Mouse (Mus musculus): ENCODE results near the gene Ppargc1a.
A peak's percentile ranks its signal among the peaks of the same experiment; 100 is the strongest.

Gene Ppargc1a

DNA sequence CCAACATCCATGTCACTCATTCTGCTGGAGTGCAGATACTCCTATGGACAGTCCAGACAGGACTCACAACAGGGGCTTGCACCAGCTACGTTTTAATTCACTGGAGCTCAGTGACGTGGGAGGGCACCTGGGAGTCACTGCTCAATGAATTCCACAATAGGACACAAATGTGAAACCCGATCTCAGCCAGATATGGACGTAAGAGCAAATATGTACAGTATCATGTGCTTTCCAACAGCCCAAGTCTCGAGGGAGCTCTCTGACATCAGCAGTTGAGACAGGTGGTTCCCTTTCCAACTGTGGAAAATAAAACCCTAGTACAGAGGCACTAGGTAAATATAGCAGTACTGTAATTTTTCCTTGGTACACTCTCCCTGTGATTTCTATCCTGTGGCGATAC, at the start of gene Ppargc1a:
TSS of gene Ppargc1a (minus strand) at position 68 of the 400 bp plus-strand sequence.
- no peak for DNase-seq (ENCODE audit: low read depth)

DNA sequence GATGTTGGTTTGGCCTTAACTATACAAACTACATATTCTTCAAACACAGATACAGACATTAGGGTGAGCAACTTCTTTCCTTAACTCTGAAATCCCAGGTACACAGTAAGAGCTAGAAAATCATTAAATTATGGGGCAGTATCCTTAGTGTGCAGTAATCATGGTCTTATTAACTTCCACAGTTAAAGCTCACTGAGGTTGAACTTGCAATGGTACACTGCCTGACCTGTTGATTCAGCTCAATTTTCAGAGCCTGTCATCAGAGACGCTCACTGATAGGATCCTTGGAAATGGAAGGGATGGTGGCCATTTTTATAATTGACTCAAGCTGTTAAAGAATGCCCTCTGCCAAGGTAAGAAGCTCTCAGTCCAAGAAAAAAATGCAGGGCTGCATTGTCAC, 49.4 kb upstream of the Ppargc1a start:
- DNase-seq (ENCODE audit: low read depth) = no peak

DNA sequence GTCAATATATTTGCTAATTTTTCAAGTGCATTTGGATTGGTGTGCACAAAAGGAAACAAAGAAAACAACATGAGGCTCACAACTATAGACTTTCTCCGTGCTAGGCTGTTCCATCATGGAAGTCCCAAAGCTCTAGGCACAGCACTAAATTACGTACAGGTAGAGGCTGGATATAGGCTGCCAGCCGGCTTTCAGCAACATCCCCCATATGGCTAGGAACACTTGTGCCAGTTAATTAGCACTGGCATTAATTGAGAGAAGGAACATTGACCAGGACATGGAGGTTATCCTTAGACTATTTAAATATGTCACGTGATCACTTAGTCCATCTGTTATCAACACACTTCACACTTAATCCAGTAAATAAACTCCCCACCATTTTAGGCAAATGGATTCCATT, 44.5 kb upstream of the Ppargc1a start:
- no peak for DNase-seq (ENCODE audit: low read depth)

DNA sequence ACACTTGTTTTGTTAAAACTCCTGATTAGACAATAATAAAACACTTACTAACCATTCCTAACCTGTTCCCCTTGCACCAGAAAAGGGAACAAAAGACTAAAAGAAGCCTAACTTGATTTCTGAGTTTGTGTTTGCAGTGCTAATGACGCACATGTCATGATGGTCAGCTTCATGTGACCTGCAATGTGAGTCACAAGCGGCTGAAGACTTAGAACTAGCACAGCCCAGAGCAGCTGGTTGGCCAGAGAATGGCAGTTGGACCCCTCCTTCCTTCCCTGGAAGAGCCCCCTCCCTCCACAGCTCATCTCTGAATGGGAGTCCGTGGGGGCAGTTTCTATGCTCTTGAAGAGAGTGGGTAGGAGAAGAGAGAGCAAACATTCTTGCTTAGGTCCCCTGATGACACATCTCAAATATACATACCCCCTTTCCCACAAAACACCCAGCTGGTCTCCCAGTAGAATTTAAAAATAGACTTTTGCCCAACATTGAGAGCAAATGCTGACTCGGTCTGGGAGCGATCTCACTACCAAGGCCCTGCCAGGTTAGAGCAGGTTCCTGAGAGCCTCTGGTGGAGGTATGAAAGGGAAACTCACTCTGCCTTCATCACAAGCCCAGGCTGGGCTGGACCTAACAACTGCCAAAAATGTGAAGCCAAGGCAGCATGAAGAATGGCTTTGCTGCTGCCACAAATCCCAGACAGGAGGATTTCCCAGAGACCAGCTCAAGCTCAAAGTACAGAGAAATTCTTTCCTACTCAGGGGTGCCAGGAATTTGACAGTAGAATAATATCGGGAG, 40.4 kb upstream of the Ppargc1a start:
- DNase-seq (ENCODE audit: low read depth) = peak; percentile 67

DNA sequence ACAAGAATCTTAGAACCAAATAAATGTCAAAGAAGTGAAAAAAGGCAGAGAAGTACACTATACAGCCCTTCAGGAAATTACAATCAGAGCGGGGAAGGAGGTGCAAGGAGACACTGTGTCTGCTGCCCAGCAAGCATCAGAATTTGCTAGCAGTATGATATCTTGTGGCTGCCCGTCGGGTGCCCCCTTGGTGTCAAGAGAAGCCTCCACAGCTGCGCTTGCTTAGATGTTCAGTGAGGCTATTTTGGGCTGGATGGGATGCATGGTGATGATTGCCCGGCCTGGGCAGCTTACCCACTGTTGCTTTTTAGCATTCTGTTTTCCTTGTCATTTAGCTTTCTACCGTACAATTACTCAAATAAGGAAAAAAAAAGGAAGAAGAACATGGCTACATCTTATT, 32.0 kb upstream of the Ppargc1a start:
- DNase-seq (ENCODE audit: low read depth) = no peak

DNA sequence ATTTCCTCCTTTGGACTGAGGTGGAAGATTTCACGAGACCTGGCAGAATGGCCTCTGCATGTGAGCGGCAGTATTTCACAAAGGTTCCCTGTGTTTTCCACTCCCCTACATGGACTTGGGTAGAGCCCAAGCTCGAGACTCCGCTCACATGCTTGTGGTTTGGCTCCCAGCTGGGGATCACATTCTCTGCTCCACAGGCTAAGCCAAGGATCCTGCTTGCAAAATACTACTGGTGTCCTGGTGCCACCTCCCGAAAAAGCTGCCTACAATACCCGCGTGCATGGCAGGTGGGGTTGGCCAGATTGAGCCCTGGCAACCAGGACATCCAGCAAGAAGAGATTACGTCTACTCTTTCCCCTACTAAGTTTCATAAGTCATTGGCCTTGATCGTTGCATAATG, 28.1 kb upstream of the Ppargc1a start:
- peak; percentile 98 for DNase-seq (ENCODE audit: low read depth)

DNA sequence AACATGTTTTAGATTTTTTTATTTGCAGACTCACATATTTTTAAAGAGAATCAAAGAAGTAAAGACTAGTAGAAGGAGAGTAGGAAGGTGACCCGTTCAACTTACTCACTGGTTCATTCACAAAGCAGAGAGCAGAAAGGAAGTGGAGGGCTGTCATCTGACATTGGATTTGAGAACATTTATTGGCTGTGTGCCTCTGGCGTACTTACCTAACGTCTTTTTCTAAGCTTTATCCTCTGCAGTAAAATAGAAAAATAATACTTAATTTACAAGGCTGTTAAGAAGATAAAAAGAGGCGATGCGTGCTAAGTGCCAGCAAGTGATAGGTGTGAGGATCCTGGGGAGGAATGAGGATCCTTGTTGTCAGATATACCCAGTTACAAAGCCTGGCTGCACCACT, 24.7 kb upstream of the Ppargc1a start:
- DNase-seq (ENCODE audit: low read depth) = no peak

DNA sequence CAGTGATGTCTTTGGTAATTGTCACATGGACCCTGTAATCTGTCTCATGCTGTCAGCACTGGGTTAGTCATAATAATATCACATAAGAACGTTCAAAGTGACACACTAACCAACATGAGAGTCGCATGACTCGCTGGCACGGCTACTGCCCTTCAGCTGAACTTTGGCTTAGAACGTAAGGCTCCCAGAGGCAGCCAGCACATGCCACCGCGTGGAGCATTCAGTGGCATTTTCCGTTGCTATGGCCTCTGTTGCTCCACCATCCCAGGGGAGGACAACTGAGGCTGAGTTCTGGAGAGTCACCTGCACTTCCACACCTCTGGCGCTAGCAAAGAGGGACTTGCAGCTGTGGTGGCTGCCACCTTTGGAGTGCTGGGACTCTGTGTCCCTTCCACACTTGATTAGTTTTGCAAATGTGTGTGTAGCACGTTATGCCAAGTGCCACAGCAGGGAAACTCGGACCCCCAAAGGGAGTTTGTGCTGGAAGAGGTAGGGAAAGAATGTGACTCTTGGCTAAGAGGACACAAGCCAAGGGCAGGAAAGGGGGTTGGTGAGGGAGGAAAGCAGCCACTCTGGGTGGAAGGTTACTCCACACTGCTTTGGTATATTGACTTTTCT, 24.1 kb upstream of the Ppargc1a start:
- DNase-seq (ENCODE audit: low read depth) = no peak

DNA sequence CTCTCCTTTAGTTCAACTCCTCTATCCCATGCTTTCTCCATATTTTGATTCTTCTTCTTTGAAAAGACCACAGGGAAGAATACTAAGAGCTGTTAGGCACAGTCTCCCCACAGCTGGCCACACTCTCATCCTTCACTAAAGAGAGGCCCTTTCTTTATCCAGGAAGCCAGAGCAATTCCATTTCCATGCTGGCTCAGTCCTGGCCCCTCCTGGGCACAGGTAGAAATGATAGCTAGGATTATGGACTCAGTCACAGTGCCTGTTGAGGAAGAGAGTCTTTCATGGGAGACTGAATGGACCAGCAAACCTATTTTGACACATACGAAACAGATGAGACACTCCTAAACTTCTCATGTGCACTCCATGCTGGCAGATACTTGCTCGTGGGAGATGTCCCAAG, 18.7 kb upstream of the Ppargc1a start:
- DNase-seq (ENCODE audit: low read depth) = no peak

DNA sequence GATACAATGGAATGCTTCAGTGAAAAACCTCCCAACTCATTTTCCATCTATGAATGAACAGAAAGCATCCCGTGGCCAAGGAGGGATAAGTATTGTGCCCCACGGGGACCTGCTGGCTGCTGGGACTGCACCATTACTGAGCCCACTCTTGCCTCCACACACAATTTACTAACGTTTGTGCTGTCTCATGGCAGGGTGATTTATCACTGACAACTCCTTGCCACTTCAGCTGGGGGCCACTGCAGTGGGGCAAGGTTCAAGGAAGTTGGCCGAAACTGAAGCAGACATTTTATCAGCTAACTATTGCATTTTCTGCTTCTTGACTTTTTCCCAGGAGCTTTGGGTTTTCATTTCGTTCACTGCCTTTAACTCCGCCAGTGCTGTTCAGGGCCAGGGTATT, 17.5 kb upstream of the Ppargc1a start:
- no peak for DNase-seq (ENCODE audit: low read depth)

DNA sequence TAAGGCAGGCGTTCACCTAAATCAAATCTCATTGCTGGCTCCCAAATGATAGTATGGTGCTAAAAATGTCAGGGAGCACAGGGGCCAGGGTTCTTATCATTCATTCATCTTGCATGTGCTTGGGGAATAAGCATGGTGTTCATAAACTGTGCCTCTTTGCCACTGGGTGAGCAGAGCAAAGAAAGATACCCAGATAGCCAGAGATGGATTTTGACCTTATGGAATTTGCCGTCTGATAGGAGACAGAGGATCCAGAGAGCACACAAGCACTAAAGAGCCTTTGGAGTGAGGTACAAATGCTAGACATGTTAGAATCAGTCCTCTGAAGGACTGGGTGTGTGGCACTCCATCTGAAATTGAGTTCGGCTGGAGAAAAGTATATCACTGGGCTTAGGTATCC, 16.7 kb upstream of the Ppargc1a start:
- no peak for DNase-seq (ENCODE audit: low read depth)

DNA sequence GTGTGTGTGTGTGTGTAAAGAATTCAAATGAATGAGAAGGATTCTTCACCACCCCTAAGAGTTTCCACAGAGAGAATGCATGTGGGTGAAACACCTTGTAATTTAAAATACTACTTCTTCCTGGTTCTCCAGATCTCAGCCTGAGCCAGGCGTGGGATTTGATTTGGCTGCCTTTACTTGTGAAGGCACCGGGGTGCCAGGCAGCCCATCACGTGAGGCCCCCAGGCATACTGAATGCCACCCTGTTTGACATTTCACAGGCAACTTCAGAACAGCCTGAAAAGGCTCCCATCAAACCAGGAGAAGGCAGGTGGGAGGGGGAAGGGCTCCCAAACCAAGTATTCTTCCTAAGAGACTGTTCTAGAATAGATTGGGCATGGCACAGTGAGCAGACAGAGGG, 16.1 kb upstream of the Ppargc1a start:
- DNase-seq (ENCODE audit: low read depth) = no peak

DNA sequence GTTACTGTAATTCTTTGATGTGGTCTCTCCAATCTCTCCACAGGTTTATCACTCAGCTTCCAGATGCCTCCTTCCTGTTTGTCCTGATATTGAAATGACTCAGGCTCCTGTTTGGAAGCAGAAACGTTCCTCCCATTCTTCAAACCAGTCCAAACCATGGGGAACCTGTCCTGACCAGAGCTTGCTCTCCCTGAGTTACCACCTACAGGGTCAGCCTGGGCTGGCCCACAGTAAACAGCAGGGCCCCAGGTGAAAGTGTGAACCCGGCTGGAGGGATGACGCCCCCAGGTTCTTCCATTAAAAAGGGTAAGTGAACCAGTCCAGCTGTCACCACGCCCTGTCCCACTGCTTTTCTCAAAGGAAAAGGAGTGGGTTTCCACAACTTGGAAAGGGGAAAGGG, 15.5 kb upstream of the Ppargc1a start:
- no peak for DNase-seq (ENCODE audit: low read depth)

DNA sequence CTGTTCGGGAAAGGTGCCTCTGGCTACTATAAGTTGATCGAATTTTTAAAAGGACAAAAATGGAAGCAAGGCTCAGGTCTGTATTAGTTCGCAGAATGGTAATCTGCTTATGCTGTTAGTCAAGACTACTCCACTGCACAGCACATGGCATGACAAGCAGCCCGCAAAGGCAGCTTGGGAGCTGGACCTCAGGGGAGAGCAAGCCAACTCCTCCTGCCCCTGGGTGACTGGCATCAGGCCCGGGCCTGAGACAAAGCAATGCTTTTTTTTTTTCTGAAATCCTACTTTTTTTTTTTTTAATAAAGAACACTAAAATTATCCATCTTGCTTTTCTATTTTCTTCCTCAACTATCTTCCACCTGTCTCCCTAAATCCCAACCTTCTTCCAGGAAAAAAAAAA, 15.1 kb upstream of the Ppargc1a start:
- no peak for DNase-seq (ENCODE audit: low read depth)

DNA sequence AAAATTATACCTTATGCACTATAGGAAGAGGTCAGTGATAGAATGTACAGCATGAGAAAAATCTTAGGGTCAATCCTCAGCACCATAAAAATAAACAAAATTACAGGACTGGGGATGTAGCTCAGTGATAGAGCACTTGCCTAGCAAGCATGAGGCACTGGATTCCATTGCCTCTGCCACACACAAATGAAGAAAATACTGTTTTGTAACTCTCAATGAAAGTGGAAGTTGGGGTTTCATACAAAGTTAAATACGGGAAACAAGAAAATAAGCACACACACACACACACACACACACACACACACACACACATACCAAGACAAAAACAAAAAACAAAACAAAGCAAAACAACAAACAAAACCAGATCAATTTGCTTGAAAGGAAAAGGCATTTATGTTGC, 10.1 kb upstream of the Ppargc1a start:
- no peak for DNase-seq (ENCODE audit: low read depth)

DNA sequence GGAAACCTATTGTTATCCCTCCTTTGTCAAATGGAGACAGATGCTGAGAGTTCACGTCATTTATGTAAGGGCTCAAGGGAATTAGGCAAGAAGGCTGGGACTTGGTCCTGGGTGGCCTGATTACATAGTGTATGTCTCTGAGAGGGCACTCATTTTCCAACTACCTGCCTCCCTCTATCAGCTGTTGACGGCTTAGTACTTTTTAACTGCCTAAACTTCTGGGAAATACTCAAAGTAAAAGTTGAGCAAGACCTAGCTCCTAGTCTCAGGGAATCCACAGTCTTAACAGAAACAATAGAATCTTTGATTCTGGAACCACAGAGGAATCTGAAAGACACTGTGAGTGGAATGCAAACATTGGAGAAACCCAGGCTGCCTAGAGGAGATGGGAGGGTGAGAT, 6.2 kb upstream of the Ppargc1a start:
- DNase-seq (ENCODE audit: low read depth) = no peak

DNA sequence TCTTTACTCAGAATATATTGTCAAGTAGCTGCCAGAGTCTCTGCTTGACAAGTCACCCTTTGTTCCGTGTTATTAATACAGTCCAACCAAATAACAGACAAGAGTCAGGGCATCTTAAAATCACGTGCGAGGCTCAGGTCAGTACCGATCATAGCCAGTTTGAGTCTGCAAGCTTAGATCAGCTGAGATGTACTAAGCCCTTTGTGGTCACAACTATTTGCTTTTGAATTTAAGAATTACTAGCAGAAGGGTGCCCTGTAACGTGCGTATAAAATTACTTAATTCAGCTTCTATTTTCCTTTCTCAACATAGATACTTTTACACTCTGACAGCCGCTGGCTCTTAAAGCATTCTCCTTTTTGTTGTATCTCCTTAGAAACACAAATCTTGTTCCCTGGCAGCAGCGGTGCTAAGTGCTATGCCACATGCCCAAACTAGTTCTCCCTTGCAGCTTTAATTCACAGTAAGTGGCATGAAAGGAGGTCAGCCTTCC, 718 bp upstream of the Ppargc1a start:
- no peak for DNase-seq (ENCODE audit: low read depth)

DNA sequence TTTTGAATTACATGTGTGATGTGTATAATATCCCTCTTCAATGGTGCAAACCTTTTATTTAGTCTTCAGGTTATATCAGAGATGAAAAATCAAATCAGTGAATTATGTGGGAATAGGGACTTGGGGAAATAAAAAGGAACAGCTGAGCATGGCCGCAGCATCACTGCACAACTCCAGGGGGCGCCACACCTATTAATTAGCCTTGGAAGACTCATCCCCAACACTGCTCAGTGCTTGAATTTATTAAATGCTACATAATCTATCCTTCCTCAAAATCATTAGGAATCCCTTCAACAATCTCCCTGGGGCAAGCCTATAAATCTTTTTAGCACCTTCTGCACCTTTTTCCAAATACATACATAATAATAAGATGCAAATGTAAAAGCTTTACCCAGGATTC, 1.9 kb downstream of the Ppargc1a start:
- DNase-seq (ENCODE audit: low read depth) = no peak

DNA sequence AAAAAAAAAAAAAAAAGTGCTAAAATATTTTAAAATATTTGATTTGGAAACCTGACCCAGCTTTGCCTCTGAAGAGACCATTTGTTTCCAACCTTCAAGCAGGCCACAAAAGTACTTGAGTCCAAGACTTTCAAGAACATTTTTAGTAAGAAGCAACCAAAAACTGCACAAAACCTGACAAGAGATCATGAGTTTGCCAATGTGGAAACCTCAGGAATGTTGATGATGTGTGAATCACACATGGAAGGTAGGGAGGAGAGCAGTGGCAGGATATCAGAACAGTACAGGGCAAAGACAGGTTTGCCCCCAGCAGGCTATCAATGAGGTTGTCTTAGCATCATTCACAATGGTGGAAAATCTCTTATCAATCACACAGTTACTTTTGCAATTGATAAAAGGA, 2.5 kb downstream of the Ppargc1a start:
- DNase-seq (ENCODE audit: low read depth) = no peak

DNA sequence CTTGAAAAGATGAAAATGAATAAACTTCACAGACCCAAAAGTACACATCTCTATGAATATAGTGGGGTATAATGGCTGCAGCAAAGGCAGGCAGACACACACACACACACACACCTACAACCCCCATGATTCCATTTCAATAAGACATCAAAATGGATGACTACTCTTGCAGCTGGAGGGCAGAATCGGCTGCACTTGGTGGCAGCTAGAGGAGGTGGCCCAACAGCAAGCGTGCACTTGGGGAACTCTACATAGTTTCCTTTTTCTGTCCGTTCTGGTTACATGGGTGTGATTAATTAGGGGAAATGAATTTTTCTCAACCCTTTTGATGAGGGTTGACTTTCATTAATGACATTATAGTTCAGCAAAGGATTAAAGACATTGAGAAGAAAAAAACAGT, 4.0 kb downstream of the Ppargc1a start:
- no peak for DNase-seq (ENCODE audit: low read depth)

DNA sequence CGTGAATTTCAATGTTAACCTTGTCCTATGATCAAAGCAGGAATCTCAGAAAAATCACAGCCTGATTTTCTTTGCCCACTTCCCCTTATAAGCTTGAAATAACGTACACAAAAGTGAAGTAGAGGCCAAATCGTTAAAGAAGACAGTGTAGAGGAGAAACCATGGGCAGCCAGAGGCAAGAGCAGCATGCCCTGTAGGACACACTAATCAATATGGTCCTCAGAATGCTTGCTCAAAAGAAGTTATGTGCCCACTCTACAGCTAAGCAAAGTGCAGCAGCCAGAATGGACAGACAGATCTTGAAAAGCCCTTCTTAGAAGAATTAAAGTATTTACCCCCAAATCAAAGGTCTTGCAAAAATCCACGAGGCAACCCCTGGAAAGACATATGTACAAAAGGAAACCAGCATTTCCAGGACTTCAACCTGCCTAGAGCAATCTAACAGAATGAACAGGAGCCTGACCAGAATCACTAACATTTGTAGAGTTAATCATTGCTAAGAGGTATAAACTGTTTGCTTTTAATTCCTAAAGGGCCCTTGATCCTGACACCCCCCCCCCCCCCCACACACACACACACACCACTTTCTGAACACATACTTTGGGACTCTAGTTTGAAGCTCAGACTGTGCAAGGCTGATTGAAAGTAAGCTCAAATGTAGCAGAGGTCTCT, 9.8 kb downstream of the Ppargc1a start:
- DNase-seq (ENCODE audit: low read depth) = no peak

DNA sequence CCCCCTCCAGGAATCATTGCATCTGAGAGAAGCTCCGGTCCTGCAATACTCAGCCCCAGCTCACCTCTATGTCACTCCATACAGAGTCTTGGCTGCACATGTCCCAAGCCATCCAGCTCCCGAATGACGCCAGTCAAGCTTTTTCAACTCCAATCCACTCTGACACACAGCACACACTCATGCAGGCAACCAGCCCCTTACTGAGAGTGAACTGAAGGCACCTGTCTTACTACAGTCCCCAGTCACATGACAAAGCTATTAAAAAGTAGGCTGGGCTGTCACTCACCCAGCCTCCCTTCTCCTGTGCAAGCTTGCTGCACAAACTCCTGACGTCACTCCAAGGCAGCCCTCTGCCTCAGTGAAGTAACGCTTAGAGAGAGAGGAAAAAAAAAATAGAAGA, 13.9 kb downstream of the Ppargc1a start:
- no peak for DNase-seq (ENCODE audit: low read depth)

DNA sequence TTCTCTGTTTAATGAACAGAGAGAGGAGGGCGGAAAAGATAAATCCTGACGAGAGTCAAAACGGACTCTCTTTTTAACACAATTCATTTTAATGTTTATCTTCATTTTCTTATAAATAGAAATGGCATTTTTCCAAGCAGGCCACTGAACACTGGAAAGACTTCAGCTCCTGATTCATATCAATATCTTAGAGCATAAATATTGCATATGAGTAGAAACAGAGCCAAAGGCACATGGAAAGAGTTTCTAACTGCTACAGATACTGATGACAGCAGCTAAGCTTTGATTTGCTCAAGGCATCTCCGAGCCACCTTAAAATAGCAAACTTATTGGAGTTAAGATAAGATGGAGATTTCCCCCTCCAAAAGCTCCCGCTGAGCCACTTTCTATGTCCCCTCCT, 14.3 kb downstream of the Ppargc1a start:
- DNase-seq (ENCODE audit: low read depth) = no peak

All from fibroblast of lung, adult 2 months (primary cell).